Mouse (Mus musculus) induced T-regulatory cell, adult 2 months (primary cell): ENCODE results near the gene Plcb1.

Source experiments
- DNase-seq: peaks from one replicate; pipeline ENCODE4 v3.0.0-alpha.2; 2012; ENCODE audit warnings: low read depth

Plcb1 gene

GRCm38 (mm10) chr2:134838185-134838584, 52.3 kb downstream of the Plcb1 start:
- DNase-seq, result no peak

GRCm38 (mm10) chr2:134838888-134839287, 53.0 kb downstream of the Plcb1 start:
- no peak for DNase-seq

GRCm38 (mm10) chr2:134842883-134843282, 57.0 kb downstream of the Plcb1 start:
- no peak for DNase-seq

- no peak for DNase-seq
Observed at GRCm38 (mm10) chr2:134844391-134845238, 58.7 kb downstream of the Plcb1 start.

GRCm38 (mm10) chr2:134845239-134845738, 59.4 kb downstream of the Plcb1 start:
- no peak for DNase-seq

GRCm38 (mm10) chr2:134846555-134846954, 60.7 kb downstream of the Plcb1 start:
- no peak for DNase-seq

GRCm38 (mm10) chr2:134851189-134852171, 65.6 kb downstream of the Plcb1 start:
- no peak for DNase-seq

- DNase-seq, result no peak
Observed at GRCm38 (mm10) chr2:134856239-134856638, 70.4 kb downstream of the Plcb1 start.

GRCm38 (mm10) chr2:134856691-134857090, 70.8 kb downstream of the Plcb1 start:
- no peak for DNase-seq

- DNase-seq, result no peak
Observed at GRCm38 (mm10) chr2:134864985-134865645, 79.2 kb downstream of the Plcb1 start.

- no peak for DNase-seq
Observed at GRCm38 (mm10) chr2:134867381-134867780, 81.5 kb downstream of the Plcb1 start.

- no peak for DNase-seq
Observed at GRCm38 (mm10) chr2:134871692-134872489, 86.0 kb downstream of the Plcb1 start.

GRCm38 (mm10) chr2:134872490-134872781, 86.6 kb downstream of the Plcb1 start:
- DNase-seq, result no peak

- no peak for DNase-seq
Observed at GRCm38 (mm10) chr2:134877148-134877547, 91.3 kb downstream of the Plcb1 start.

GRCm38 (mm10) chr2:134891207-134891606, 105.3 kb downstream of the Plcb1 start:
- DNase-seq, result no peak

- no peak for DNase-seq
Observed at GRCm38 (mm10) chr2:134894776-134895175, 108.9 kb downstream of the Plcb1 start.

GRCm38 (mm10) chr2:134896196-134896595, 110.3 kb downstream of the Plcb1 start:
- DNase-seq, result no peak

- DNase-seq, result no peak
Observed at GRCm38 (mm10) chr2:134897083-134897482, 111.2 kb downstream of the Plcb1 start.

GRCm38 (mm10) chr2:134901521-134901920, 115.7 kb downstream of the Plcb1 start:
- no peak for DNase-seq

GRCm38 (mm10) chr2:134910882-134911281, 125.0 kb downstream of the Plcb1 start:
- DNase-seq, result no peak

- no peak for DNase-seq
Observed at GRCm38 (mm10) chr2:134911360-134911759, 125.5 kb downstream of the Plcb1 start.
